Mouse (Mus musculus) cortical plate, adult 2 months (tissue): ENCODE measurements around the gene Rora. TPM values are rescaled to one million over a fixed set of nuclear protein-coding genes. Genes with fewer than 3 reads are reported as not detected.

ENCODE experiments used
- H3K27ac ChIP-seq: fragments of 200-500 bp; 2 replicates; pipeline ENCODE4 v1.5.1; 2012; ENCODE audit warnings: low read length, control low read depth, inconsistent platforms; ENCODE audit not compliant: insufficient read depth
- H3K4me1 ChIP-seq: fragments of 200-500 bp; 2 replicates; pipeline ENCODE4 v1.6.1; 2011; ENCODE audit warnings: low read length; ENCODE audit not compliant: control insufficient read depth, insufficient read depth
- H3K4me3 ChIP-seq: fragments of 200-500 bp; 2 replicates; pipeline ENCODE4 v1.5.1; 2011; ENCODE audit warnings: mild to moderate bottlenecking, low read length, control low read depth; ENCODE audit not compliant: insufficient read depth
- CTCF ChIP-seq: fragments of 200-500 bp; IDR thresholded peaks from 2 replicates; pipeline ENCODE4 v1.5.1; 2011; ENCODE audit warnings: mild to moderate bottlenecking, control low read depth, low read length; ENCODE audit not compliant: insufficient read depth; ENCODE audit errors: extremely low read depth
- POLR2A ChIP-seq: fragments of 200-500 bp; IDR thresholded peaks from 2 replicates; pipeline ENCODE4 v1.6.1; 2011; ENCODE audit warnings: mild to moderate bottlenecking, low read length, control low read depth; ENCODE audit not compliant: insufficient read depth; ENCODE audit errors: extremely low read depth
- polyA plus RNA-seq: library from polyadenylated mRNA; depleted of rRNA; stranded (reverse); fragments of >200 nt; gene quantifications from 2 replicates; pipeline ENCODE4 v1.2.3, GENCODE M21; 2012

The Rora gene
- polyA plus RNA-seq, 1 experiment, result 23.6 TPM

DNA sequence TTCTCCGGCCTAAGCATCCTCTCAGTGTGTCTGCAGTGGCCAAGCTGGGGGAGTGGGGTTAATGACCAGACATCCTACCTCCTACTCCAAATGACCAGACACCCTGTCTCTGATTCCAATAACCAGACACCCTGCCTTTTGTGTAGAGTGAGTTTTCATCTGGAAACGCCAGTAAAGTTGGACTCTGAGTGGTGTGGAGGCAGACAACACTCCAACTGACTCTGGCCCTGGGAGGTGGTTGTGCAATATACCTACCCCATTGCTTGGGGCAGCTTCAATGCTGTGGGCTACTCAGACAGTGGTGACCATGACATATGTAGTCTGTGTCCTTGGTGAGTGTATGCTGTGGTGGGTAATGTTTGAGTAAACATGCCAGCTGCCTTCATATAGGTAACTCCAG is 645.9 kb downstream of the Rora start:
- Histone ChIP-seq H3K4me1 (peaks cover 4% of the 10 kb centered on the region; the same call in 1 of the 2 replicates), H3K27ac (no peak overlapping the region), H3K4me3 (no peak overlapping the region)
- TF ChIP-seq POLR2A (no peak), CTCF (no peak)

DNA sequence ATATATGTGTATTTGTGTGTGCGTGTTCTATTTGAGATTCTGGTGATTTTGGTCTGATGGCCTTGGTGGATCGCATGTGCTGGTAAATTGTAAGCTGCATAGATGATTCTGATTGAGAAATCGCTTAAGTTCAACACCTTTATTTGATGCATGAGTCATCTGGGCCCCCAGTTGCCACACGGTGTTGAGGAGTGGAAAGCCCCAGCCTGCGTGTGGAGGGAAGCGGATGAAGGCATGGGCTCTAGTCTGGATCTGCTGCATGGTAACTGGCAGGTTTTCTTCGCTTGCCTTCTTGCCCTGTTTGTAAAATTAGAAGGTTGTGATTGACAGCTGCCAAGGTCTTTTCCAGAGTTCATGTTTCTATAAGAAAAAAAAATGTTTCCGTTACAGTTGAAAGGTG is 646.7 kb downstream of the Rora start:
- no peak overlapping the region for H3K4me3 ChIP-seq
- H3K4me1 ChIP-seq, result peaks cover 4% of the 10 kb centered on the region; the same call in 1 of the 2 replicates
- TF ChIP-seq POLR2A (no peak), CTCF (no peak)
- H3K27ac ChIP-seq, result no peak overlapping the region

DNA sequence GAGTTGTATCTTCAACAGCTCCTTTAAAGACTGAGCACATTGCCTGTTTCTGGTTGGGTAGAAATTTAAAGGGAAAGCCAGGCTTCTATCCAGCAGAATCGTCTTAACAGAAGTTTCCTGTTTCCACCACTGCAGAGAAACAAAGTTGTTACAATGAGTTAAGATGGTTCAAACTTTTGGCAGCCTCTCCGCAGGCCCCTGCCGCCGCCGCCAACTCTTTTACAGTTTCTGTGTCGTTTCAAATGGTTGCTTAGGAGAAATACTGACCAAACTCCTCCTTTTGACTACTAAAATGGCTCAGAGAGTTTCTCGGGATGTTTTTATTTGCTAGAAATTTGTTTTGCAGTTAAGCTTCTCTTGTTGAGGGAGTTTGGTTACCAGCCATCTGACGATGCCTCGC is 647.9 kb downstream of the Rora start:
- TF ChIP-seq POLR2A, result no peak
- TF ChIP-seq CTCF, result no peak
- Histone ChIP-seq H3K4me1 (peaks cover 6% of the 10 kb centered on the region), H3K4me3 (no peak overlapping the region), H3K27ac (peak overlapping the region; percentile 84; the same call in 1 of the 2 replicates)

DNA sequence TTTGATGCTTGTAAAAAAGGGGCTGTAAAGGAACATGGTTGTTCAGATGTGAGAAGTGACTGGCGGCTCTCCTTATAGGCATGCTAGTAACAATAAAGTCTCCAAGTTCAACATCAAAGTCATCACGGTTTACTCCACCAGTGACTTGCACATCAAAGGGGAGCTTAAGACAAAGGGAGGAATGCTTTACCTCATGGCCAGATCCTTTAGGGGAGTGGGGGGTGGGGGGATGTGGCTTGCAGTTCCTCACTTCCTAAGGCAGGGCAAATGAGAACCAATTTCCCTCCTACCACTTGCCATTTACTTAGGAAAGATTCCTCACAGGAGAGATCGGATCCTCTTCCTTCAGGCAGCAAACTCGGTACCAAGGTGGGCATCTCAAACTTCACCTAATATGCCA is 648.4 kb downstream of the Rora start:
- Histone ChIP-seq H3K27ac (peak overlapping the region; percentile 84; the same call in 1 of the 2 replicates), H3K4me3 (no peak overlapping the region), H3K4me1 (peaks cover 6% of the 10 kb centered on the region)
- TF ChIP-seq CTCF, result no peak
- no peak for TF ChIP-seq POLR2A

DNA sequence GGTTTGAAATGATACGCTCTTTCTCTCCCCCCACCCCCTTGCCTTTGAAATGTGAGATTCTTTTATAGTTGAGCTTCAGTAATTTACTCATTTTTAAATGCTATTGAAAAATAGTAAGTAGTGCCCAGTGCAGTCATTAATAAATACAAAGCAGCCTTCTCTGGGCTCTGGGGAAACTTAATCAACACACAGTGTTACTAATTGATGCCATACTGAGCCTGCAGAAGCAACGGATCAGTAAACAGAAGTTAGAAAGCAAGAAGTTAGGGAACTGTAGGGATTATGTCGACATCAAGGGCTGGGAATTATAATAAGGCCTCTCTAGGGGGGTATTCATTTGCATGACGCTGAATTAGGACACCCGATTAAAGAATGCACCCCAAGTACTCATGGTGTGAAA is 649.3 kb downstream of the Rora start:
- Histone ChIP-seq H3K4me3 (no peak overlapping the region), H3K4me1 (peaks cover 6% of the 10 kb centered on the region), H3K27ac (no peak overlapping the region)
- TF ChIP-seq POLR2A, result no peak
- no peak for TF ChIP-seq CTCF

DNA sequence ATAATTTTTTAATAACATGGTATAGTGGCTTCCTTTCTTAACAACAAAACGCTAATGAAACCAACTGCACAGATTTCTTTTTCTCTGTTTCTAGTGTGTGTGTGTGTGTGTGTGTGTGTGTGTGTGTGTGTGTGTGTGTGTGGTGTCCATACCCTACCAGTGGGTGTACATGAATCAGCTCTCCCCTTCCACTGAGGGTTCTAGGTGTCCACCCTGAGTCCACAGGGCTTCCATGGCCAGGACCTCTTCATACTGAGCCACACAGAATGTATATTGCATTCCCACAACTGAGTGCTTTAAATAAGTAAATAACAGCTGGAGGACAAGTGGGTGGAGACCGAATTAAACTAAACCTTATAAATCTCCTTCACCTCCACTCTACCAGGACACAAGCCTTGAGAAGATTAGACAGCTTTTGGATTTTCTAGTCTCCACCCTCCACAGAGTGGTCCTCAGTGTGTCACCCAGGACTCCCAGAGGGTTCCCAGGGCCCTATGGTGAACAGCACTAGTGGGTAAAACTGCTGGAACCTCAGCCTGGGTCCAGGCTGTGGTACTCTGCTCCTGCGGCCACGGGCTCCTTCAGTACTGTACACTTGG is 649.9 kb downstream of the Rora start:
- Histone ChIP-seq H3K27ac (no peak overlapping the region), H3K4me3 (no peak overlapping the region), H3K4me1 (peaks cover 6% of the 10 kb centered on the region)
- TF ChIP-seq CTCF (no peak), POLR2A (no peak)

DNA sequence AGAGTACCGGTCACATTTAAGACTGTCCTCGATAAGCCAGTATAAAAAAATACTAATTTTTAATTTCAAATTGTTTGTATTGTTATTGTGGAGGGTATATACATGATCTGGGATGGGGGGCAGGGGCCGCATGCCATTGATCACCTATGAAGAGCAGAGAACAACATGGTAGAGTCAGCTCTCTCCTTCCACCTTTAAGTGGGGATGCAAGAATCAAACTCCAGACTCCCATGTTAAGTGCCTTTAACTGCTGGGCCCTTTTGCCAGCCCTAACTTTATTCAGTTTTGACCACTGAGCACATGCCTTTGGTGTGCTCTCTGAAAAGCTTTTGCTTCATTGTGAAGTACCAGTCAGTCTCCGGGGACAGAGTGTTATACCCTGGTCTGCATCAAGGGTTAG is 650.4 kb downstream of the Rora start:
- Histone ChIP-seq H3K27ac (no peak overlapping the region), H3K4me3 (no peak overlapping the region), H3K4me1 (peaks cover 6% of the 10 kb centered on the region)
- no peak for TF ChIP-seq POLR2A
- no peak for TF ChIP-seq CTCF

DNA sequence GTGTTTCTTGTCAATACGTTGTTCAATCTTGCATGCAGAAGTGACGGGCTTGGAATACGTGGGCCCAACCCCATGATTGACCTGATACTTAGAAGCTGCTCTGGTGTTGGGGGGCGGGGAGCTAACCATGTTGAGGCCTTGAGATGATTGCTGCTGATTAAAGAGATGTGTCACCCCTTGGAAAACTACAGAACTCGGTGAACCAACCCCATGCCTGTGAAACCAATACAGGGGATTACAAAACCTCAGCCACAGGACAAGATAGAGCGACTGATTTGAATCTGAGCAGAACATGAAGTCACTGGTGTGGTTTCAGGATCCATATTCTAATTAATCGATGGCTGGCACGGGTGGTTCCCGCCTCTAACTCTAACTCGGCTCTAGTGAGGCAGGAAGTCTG is 650.9 kb downstream of the Rora start:
- Histone ChIP-seq H3K27ac (no peak overlapping the region), H3K4me1 (peaks cover 6% of the 10 kb centered on the region), H3K4me3 (no peak overlapping the region)
- TF ChIP-seq POLR2A (no peak), CTCF (no peak)

DNA sequence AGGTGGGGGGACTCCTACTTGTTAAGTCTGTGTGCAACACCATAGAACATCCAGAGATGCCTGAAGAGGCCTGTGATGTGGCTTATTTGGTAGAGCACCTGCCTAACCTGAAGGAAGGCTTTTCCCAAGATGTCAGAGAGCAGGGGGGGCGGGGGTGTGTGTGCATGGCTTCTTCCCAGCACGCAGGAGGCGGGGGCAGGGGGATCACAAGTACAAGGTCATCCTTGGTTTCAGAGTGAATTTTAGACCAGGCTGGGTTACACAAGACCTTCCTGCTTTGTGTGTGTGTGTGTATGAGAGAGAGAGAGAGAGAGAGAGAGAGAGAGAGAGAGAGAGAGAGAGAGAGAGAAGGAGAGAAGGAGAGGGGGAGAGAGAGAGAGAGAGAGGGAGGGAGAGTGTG is 651.4 kb downstream of the Rora start:
- Histone ChIP-seq H3K4me3 (no peak overlapping the region), H3K27ac (no peak overlapping the region), H3K4me1 (peaks cover 6% of the 10 kb centered on the region)
- TF ChIP-seq POLR2A (no peak), CTCF (no peak)

DNA sequence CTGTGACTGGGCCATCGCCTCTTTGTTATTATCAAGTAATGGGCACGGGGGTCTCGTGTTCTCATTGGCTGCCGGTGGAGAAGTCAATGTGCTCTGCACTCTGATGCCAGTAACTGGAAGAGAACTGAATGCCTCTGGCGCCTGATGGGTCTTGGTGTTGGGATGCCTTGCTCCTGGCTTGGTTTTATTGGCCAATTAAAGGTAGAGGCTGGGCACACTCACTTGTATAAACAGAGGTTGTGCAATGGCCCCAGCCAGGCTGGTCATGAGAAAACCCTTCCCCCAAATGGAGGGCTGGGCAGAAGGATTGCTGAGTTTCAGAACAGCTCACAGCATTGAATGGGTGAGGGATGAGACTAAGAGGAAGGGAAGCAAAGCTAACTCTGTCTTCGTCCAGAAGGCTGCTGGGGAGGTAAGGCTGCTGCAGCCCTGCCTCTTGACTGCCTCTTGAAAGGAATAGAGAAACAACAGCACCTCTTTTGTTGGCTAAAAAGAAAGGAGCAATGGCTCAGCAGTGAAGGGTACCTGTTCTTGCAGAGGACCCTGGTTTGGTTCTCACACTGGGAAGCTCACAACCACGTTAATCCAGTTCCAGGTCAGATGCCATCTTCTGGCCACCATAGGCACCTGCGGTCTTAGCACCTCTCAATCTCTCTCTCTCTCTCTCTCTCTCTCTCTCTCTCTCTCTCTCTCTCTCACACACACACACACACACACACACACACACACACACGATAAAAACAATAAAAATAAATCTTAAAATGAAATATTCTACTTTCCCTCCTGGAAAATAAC is 653.3 kb downstream of the Rora start:
- Histone ChIP-seq H3K4me3 (no peak overlapping the region), H3K4me1 (peaks cover 7% of the 10 kb centered on the region), H3K27ac (no peak overlapping the region)
- TF ChIP-seq CTCF, result 0 out of 2 replicates have a peak, but pooled peaks have one; percentile 16
- TF ChIP-seq POLR2A, result no peak
